Mouse (Mus musculus): ENCODE results near the gene Frrs1l. TPM values are rescaled to one million over a fixed set of nuclear protein-coding genes. Genes with fewer than 3 reads are reported as not detected.

Frrs1l gene
- polyA plus RNA-seq, 1 experiment from 2014 or later, result 0.91 TPM

GRCm38 (mm10) chr4:56914338-56914737, 75.9 kb downstream of the Frrs1l start:
- Histone ChIP-seq H3K27ac (ENCODE audit: low read length) (no peak overlapping the region), H3K4me2 (replicated peaks; ENCODE audit: low read depth, low read length) (no peak overlapping the region), H3K27me3 (replicated peaks; ENCODE audit: insufficient read depth, low read length) (no peaks in the 10 kb centered on the region), H3K4me1 (ENCODE audit: insufficient read depth, low read depth, low read length) (no peaks in the 10 kb centered on the region), H3K4me3 (ENCODE audit: low read depth, low read length) (no peak overlapping the region), H3K36me3 (ENCODE audit: insufficient read depth, low read length) (peaks cover 28% of the 10 kb centered on the region), H3K9me3 (ENCODE audit: low read length) (no peaks in the 10 kb centered on the region), H3K9ac (replicated peaks; ENCODE audit: low read depth) (no peak overlapping the region)
- ATAC-seq, result no peak
- no peak for TF ChIP-seq EP300 (IDR thresholded peaks at IDR 0.05)
- TF ChIP-seq CTCF (IDR thresholded peaks at IDR 0.05), result no peak
- WGBS, result 89% methylated on average over 6 of the region's 6 CpGs
- no peak for DNase-seq (ENCODE audit: low spot score)

GRCm38 (mm10) chr4:56912382-56913001, 77.7 kb downstream of the Frrs1l start:
- no peak overlapping the region for H3K4me3 ChIP-seq (ENCODE audit: low read depth, low read length)
- H3K9ac ChIP-seq (replicated peaks; ENCODE audit: low read depth), result no peak overlapping the region
- no peak overlapping the region for H3K27ac ChIP-seq (ENCODE audit: low read length)
- H3K27me3 ChIP-seq (replicated peaks; ENCODE audit: insufficient read depth, low read length), result no peaks in the 10 kb centered on the region
- WGBS, result 93% methylated on average over 7 of the region's 7 CpGs
- no peak overlapping the region for H3K4me2 ChIP-seq (replicated peaks; ENCODE audit: low read depth, low read length)
- peaks cover 32% of the 10 kb centered on the region for H3K36me3 ChIP-seq (ENCODE audit: insufficient read depth, low read length)
- DNase-seq (ENCODE audit: low spot score) (no peak), ATAC-seq (no peak)
- H3K9me3 ChIP-seq (ENCODE audit: low read length), result no peaks in the 10 kb centered on the region
- no peaks in the 10 kb centered on the region for H3K4me1 ChIP-seq (ENCODE audit: insufficient read depth, low read depth, low read length)
- no peak for TF ChIP-seq EP300 (IDR thresholded peaks at IDR 0.05)
- TF ChIP-seq CTCF (IDR thresholded peaks at IDR 0.05), result no peak

GRCm38 (mm10) chr4:56909568-56909967, 80.6 kb downstream of the Frrs1l start:
- Histone ChIP-seq H3K9me3 (ENCODE audit: low read length) (no peaks in the 10 kb centered on the region), H3K4me3 (ENCODE audit: low read depth, low read length) (no peak overlapping the region), H3K9ac (replicated peaks; ENCODE audit: low read depth) (no peak overlapping the region), H3K4me1 (ENCODE audit: insufficient read depth, low read depth, low read length) (no peaks in the 10 kb centered on the region), H3K27me3 (replicated peaks; ENCODE audit: insufficient read depth, low read length) (no peaks in the 10 kb centered on the region), H3K27ac (ENCODE audit: low read length) (no peak overlapping the region), H3K36me3 (ENCODE audit: insufficient read depth, low read length) (peaks cover 42% of the 10 kb centered on the region), H3K4me2 (replicated peaks; ENCODE audit: low read depth, low read length) (no peak overlapping the region)
- ATAC-seq, result no peak
- WGBS, result 79% methylated on average over 3 of the region's 3 CpGs
- no peak for TF ChIP-seq CTCF (IDR thresholded peaks at IDR 0.05)
- DNase-seq (ENCODE audit: low spot score), result no peak

GRCm38 (mm10) chr4:56907671-56908070, 82.5 kb downstream of the Frrs1l start:
- no peak overlapping the region for H3K27ac ChIP-seq (ENCODE audit: low read length)
- DNase-seq (ENCODE audit: low spot score) (no peak), ATAC-seq (no peak)
- H3K9me3 ChIP-seq (ENCODE audit: low read length), result no peaks in the 10 kb centered on the region
- H3K36me3 ChIP-seq (ENCODE audit: insufficient read depth, low read length), result peaks cover 47% of the 10 kb centered on the region
- no peak overlapping the region for H3K4me3 ChIP-seq (ENCODE audit: low read depth, low read length)
- H3K9ac ChIP-seq (replicated peaks; ENCODE audit: low read depth), result no peak overlapping the region
- H3K27me3 ChIP-seq (replicated peaks; ENCODE audit: insufficient read depth, low read length), result no peaks in the 10 kb centered on the region
- H3K4me2 ChIP-seq (replicated peaks; ENCODE audit: low read depth, low read length), result no peak overlapping the region
- WGBS, result 64% methylated on average over 5 of the region's 5 CpGs
- TF ChIP-seq CTCF (IDR thresholded peaks at IDR 0.05) (no peak), EP300 (IDR thresholded peaks at IDR 0.05) (no peak)
- H3K4me1 ChIP-seq (ENCODE audit: insufficient read depth, low read depth, low read length), result no peaks in the 10 kb centered on the region

Other genes with a start within 250 kb of the Frrs1l start
- gene Actl7b, start 248.9 kb downstream of the Frrs1l start, polyA plus RNA-seq (2015; fragmentation: Nextera tagmentation; extraction: Ambion mirVana), result 0.08 TPM in 1 of 2 replicates, not detected in the other
- not detected in 2 replicates for gene Actl7a, start 247.0 kb downstream of the Frrs1l start, polyA plus RNA-seq (2015; fragmentation: Nextera tagmentation; extraction: Ambion mirVana)
- 14.3 and 16.4 TPM in 2 replicates for gene Elp1, start 188.1 kb downstream of the Frrs1l start, polyA plus RNA-seq (2015; fragmentation: Nextera tagmentation; extraction: Ambion mirVana)
- 4.3 and 4.7 TPM in 2 replicates for gene Fam206a, start 188.0 kb downstream of the Frrs1l start, polyA plus RNA-seq (2015; fragmentation: Nextera tagmentation; extraction: Ambion mirVana)
- 15.2 and 16.1 TPM in 2 replicates for gene Ctnnal1, start 125.2 kb downstream of the Frrs1l start, polyA plus RNA-seq (2015; fragmentation: Nextera tagmentation; extraction: Ambion mirVana)
- 12.6 and 16.7 TPM in 2 replicates for gene Tmem245, start 43.0 kb downstream of the Frrs1l start, polyA plus RNA-seq (2015; fragmentation: Nextera tagmentation; extraction: Ambion mirVana)
- gene Epb41l4b, start 153.0 kb upstream of the Frrs1l start, polyA plus RNA-seq (2015; fragmentation: Nextera tagmentation; extraction: Ambion mirVana), result 10.3 and 10.6 TPM in 2 replicates